ENCODE assay signal across 28 mouse cellular contexts in genomic region chr8:13793746-13794101, GRCm38 (mm10). TPM values are rescaled to one million over a fixed set of nuclear protein-coding genes. Genes with fewer than 3 reads are reported as not detected.
DNase-seq lines count a peak whose midpoint lies in the region; ATAC-seq lines count a peak whose summit lies in the region.
"Had no signal": no experiment of that assay in that cellular context is flagged by ENCODE, and none has a peak within 500 bp of the region (broad histone marks: within the 10 kb centered on the region; RNA-seq: fewer than 3 reads in every experiment).

No protein-coding gene starts in this region.

- WGBS in kidney, embryonic 15.5 days: 68% methylated on average over 11 of the region's 11 CpGs
- 66% methylated on average over 11 of the region's 11 CpGs for WGBS in intestine, embryonic 15.5 days

- H3K36me3 ChIP-seq in kidney, embryonic 15.5 days: peaks cover 85% of the 10 kb centered on the region
- H3K36me3 ChIP-seq in intestine, embryonic 15.5 days: peaks cover 27% of the 10 kb centered on the region

- H3K4me3 ChIP-seq in kidney, embryonic 15.5 days (replicated peaks): no peak overlapping the region
- H3K4me3 ChIP-seq in intestine, embryonic 15.5 days (replicated peaks): no peak overlapping the region
- H3K4me3 ChIP-seq: embryonic facial prominence, embryonic 10.5 days; embryonic facial prominence, embryonic 13.5 days; erythroblast, embryonic 14.5 days; forebrain, embryonic 12.5 days; forebrain, embryonic 15.5 days; hindbrain, embryonic 12.5 days; hindbrain, embryonic 15.5 days had no signal

- no peak overlapping the region for H3K9ac ChIP-seq in kidney, embryonic 15.5 days
- H3K9ac ChIP-seq in intestine, embryonic 15.5 days: no peak overlapping the region
- H3K9ac ChIP-seq: forebrain, embryonic 12.5 days; forebrain, embryonic 15.5 days; hindbrain, embryonic 12.5 days; hindbrain, embryonic 15.5 days had no signal

- no peak overlapping the region for H3K4me2 ChIP-seq in kidney, embryonic 15.5 days
- no peak overlapping the region; the same call in 1 of the 2 replicates for H3K4me2 ChIP-seq in intestine, embryonic 15.5 days (replicated peaks)
- H3K4me2 ChIP-seq: embryonic facial prominence, embryonic 13.5 days; forebrain, embryonic 12.5 days; forebrain, embryonic 15.5 days; heart, embryonic 11.5 days; hindbrain, embryonic 12.5 days; hindbrain, embryonic 15.5 days had no signal

- no peak overlapping the region for H3K27ac ChIP-seq in kidney, embryonic 15.5 days
- no peak overlapping the region for H3K27ac ChIP-seq in intestine, embryonic 15.5 days
- H3K27ac ChIP-seq: embryonic facial prominence, embryonic 10.5 days; embryonic facial prominence, embryonic 13.5 days; forebrain, embryonic 12.5 days; forebrain, embryonic 15.5 days; hindbrain, embryonic 12.5 days; hindbrain, embryonic 15.5 days had no signal

- H3K27me3 ChIP-seq in kidney, embryonic 15.5 days: no peaks in the 10 kb centered on the region
- H3K27me3 ChIP-seq in intestine, embryonic 15.5 days (replicated peaks): no peaks in the 10 kb centered on the region
- H3K27me3 ChIP-seq: CH12.LX; embryonic facial prominence, embryonic 13.5 days; forebrain, embryonic 12.5 days; forebrain, embryonic 15.5 days; hindbrain, embryonic 12.5 days; hindbrain, embryonic 15.5 days; Patski had no signal

- DNase-seq in kidney, adult 11 months: peak; percentile 8
- peak; percentile 12 to 40 for DNase-seq in kidney, postnatal 36 days
- no peak for DNase-seq in kidney, postnatal 14 days
- DNase-seq in natural killer cell, adult 2 months (ENCODE audit: low spot score in 2 of 2): no peak
- no peak for DNase-seq in embryo, embryonic 10.5 days (ENCODE audit: low spot score)
- DNase-seq: adrenal gland, postnatal 10 days; adrenal gland, postnatal 36 days; B cell, adult 2 months; cerebellum, adult 18-20 months; cerebellum, adult 9-11 months; cerebellum, postnatal 25 days; embryo, embryonic 11 days; gastrocnemius, postnatal 10 days had no signal

- H3K4me1 ChIP-seq in kidney, embryonic 15.5 days: no peaks in the 10 kb centered on the region
- H3K4me1 ChIP-seq in intestine, embryonic 15.5 days (replicated peaks): 0 out of 2 replicates have a peak, but pooled peaks cover 2% of the 10 kb centered on the region
- H3K4me1 ChIP-seq: embryonic facial prominence, embryonic 10.5 days; embryonic facial prominence, embryonic 13.5 days; forebrain, embryonic 12.5 days; forebrain, embryonic 15.5 days; hindbrain, embryonic 12.5 days; hindbrain, embryonic 15.5 days had no signal

- H3K9me3 ChIP-seq in kidney, embryonic 15.5 days (replicated peaks): no peaks in the 10 kb centered on the region
- H3K9me3 ChIP-seq in intestine, embryonic 15.5 days: no peaks in the 10 kb centered on the region
- H3K9me3 ChIP-seq: embryonic facial prominence, embryonic 10.5 days; embryonic facial prominence, embryonic 13.5 days; forebrain, embryonic 12.5 days; forebrain, embryonic 15.5 days; G1E; hindbrain, embryonic 12.5 days; hindbrain, embryonic 15.5 days had no signal

- ATAC-seq in kidney, embryonic 15.5 days (replicated peaks; ENCODE audit: low FRiP score): no peak
- peak; percentile 78 for ATAC-seq in intestine, embryonic 15.5 days
- ATAC-seq: forebrain, embryonic 15.5 days; Patski had no signal

RNA-seq across cellular contexts. Expression of gene Upf3a, which starts 8.3 kb away (rescaled TPM):
- 42.3 and 44.8 TPM in 2 replicates for polyA plus RNA-seq in kidney, embryonic 15.5 days (2015; fragmentation: Nextera tagmentation; extraction: Ambion mirVana)
- polyA plus RNA-seq in intestine, embryonic 15.5 days (2015; fragmentation: Nextera tagmentation; extraction: Ambion mirVana): 34.0 and 34.4 TPM in 2 replicates

RNA-seq across cellular contexts. Expression of gene Cdc16, which starts 36.2 kb away (rescaled TPM):
- 178 and 184 TPM in 2 replicates for polyA plus RNA-seq in kidney, embryonic 15.5 days (2015; fragmentation: Nextera tagmentation; extraction: Ambion mirVana)
- 132 and 143 TPM in 2 replicates for polyA plus RNA-seq in intestine, embryonic 15.5 days (2015; fragmentation: Nextera tagmentation; extraction: Ambion mirVana)

RNA-seq across cellular contexts. Expression of gene AF366264, which starts 44.5 kb away (rescaled TPM):
- not detected in 2 replicates for polyA plus RNA-seq in kidney, embryonic 15.5 days (2015; fragmentation: Nextera tagmentation; extraction: Ambion mirVana)
- not detected in 2 replicates for polyA plus RNA-seq in intestine, embryonic 15.5 days (2015; fragmentation: Nextera tagmentation; extraction: Ambion mirVana)
- polyA plus RNA-seq: embryonic facial prominence, embryonic 10.5 days; embryonic facial prominence, embryonic 13.5 days; erythroblast, embryonic 14.5 days; forebrain, embryonic 12.5 days; forebrain, embryonic 15.5 days; G1E; heart, embryonic 11.5 days; heart, embryonic 14.5 days; heart, postnatal 0 days; hindbrain, embryonic 12.5 days; hindbrain, embryonic 15.5 days; Patski had no signal

Comparison
In these comparisons a context has a peak if more than half of its experiments do, and no peak if none do; other contexts are left out.
1. DNase-seq: peak in kidney, adult 11 months (single experiment) and kidney, postnatal 36 days (2 of 2); none in kidney, postnatal 14 days (single experiment), natural killer cell, adult 2 months (0 of 2) and embryo, embryonic 10.5 days (single experiment).